Mouse (Mus musculus) liver, adult 2 months (tissue): ENCODE measurements around the gene Kansl1. TPM values are rescaled to one million over a fixed set of nuclear protein-coding genes. Genes with fewer than 3 reads are reported as not detected.

Experiments
- DNase-seq: peaks from one replicate; pipeline ENCODE4 v3.0.0-alpha.2; 2011; ENCODE audit warnings: low read depth, low spot score; ENCODE audit errors: extremely low read depth
- H3K27ac ChIP-seq: fragments of 200-500 bp; replicated peaks from 2 replicates; pipeline ENCODE4 v1.5.1; 2012; ENCODE audit warnings: low read depth, mild to moderate bottlenecking, control low read depth, inconsistent platforms, low read length; ENCODE audit not compliant: insufficient read depth
- H3K27me3 ChIP-seq: fragments of 200-500 bp; 2 replicates; pipeline ENCODE4 v1.6.1; 2012; ENCODE audit warnings: mild to moderate bottlenecking, moderate library complexity, low read length, inconsistent platforms; ENCODE audit not compliant: control insufficient read depth, insufficient read depth
- H3K36me3 ChIP-seq: fragments of 200-500 bp; 2 replicates; pipeline ENCODE4 v1.6.1; 2012; ENCODE audit warnings: low read length, inconsistent platforms; ENCODE audit not compliant: control insufficient read depth, insufficient read depth
- H3K4me1 ChIP-seq: fragments of 200-500 bp; 2 replicates; pipeline ENCODE4 v1.6.1; 2011; ENCODE audit warnings: low read length; ENCODE audit not compliant: control insufficient read depth, insufficient read depth
- H3K4me3 ChIP-seq: fragments of 200-500 bp; 2 replicates; pipeline ENCODE4 v1.5.1; 2011; ENCODE audit warnings: low read depth, mild to moderate bottlenecking, control low read depth, low read length, moderate library complexity; ENCODE audit not compliant: insufficient read depth
- H3K79me2 ChIP-seq: fragments of 200-500 bp; 2 replicates; pipeline ENCODE4 v1.6.1; 2012; ENCODE audit warnings: inconsistent platforms, mild to moderate bottlenecking, low read length, moderate library complexity; ENCODE audit not compliant: control insufficient read depth, insufficient read depth
- H3K9ac ChIP-seq: fragments of 200-500 bp; 2 replicates; pipeline ENCODE4 v1.6.1; 2012; ENCODE audit warnings: low read depth, mild to moderate bottlenecking, control low read depth, inconsistent platforms, low read length
- CTCF ChIP-seq: fragments of 200-500 bp; IDR thresholded peaks from 2 replicates; pipeline ENCODE4 v1.5.1; 2011; ENCODE audit warnings: low read depth, low read length, control low read depth
- POLR2A ChIP-seq: fragments of 200-500 bp; IDR thresholded peaks from 2 replicates; pipeline ENCODE4 v1.6.1; 2011; ENCODE audit warnings: low read length, control low read depth; ENCODE audit not compliant: insufficient read depth; ENCODE audit errors: extremely low read depth
- WGBS: fragments of 180-500 bp; shearing (Covaris S2); methylation state at CpG from one replicate; pipeline ENCODE4 v1.1.7; 2018; 5-methylcytosine and 5-hydroxymethylcytosine counted together
- polyA plus RNA-seq: library from polyadenylated mRNA; depleted of rRNA; stranded (reverse); fragments of >200 nt; gene quantifications from 2 replicates; pipeline ENCODE4 v1.2.3, GENCODE M21; 2012
- total RNA-seq: library from RNA; depleted of rRNA; stranded (reverse); fragments of >200 nt; gene quantifications from 2 replicates; pipeline ENCODE4 v1.2.3, GENCODE M21; 2014

The Kansl1 gene
- total and polyA plus RNA-seq, 2 experiments: 13.7 to 36.2 TPM

- H3K27ac ChIP-seq: peak overlapping the region; percentile 44
- WGBS: 23% methylated on average over 1 of the region's 1 CpGs
- H3K4me1 ChIP-seq: peaks cover 22% of the 10 kb centered on the region
- H3K36me3 ChIP-seq: peaks cover 4% of the 10 kb centered on the region
- no peaks in the 10 kb centered on the region for H3K27me3 ChIP-seq
- no peak overlapping the region for H3K4me3 ChIP-seq
- DNase-seq: peak; percentile 54
- TF ChIP-seq POLR2A: no peak
- no peak for TF ChIP-seq CTCF
- peaks cover 23% of the 10 kb centered on the region for H3K79me2 ChIP-seq
- H3K9ac ChIP-seq: no peak overlapping the region
Measured at GRCm38 (mm10) chr11:104392153-104392552, 76.5 kb downstream of the Kansl1 start.

- Histone ChIP-seq H3K4me3 (no peak overlapping the region), H3K9ac (no peak overlapping the region), H3K36me3 (peaks cover 2% of the 10 kb centered on the region; the same call in 1 of the 2 replicates), H3K27me3 (no peaks in the 10 kb centered on the region), H3K79me2 (peaks cover 19% of the 10 kb centered on the region), H3K27ac (no peak overlapping the region), H3K4me1 (peaks cover 11% of the 10 kb centered on the region)
- WGBS: 94% methylated on average over 1 of the region's 1 CpGs
- TF ChIP-seq POLR2A: no peak
- DNase-seq: no peak
Measured at GRCm38 (mm10) chr11:104387284-104387683, 81.4 kb downstream of the Kansl1 start.

- TF ChIP-seq POLR2A: no peak
- no peak for TF ChIP-seq CTCF
- DNase-seq: no peak
- Histone ChIP-seq H3K27ac (no peak overlapping the region), H3K9ac (no peak overlapping the region), H3K4me1 (peaks cover 8% of the 10 kb centered on the region), H3K27me3 (no peaks in the 10 kb centered on the region), H3K79me2 (peaks cover 18% of the 10 kb centered on the region), H3K4me3 (no peak overlapping the region), H3K36me3 (peaks cover 2% of the 10 kb centered on the region; the same call in 1 of the 2 replicates)
- WGBS: 100% methylated on average over 1 of the region's 1 CpGs
Measured at GRCm38 (mm10) chr11:104386595-104386994, 82.1 kb downstream of the Kansl1 start.

GRCm38 (mm10) chr11:104383167-104383810, 85.4 kb downstream of the Kansl1 start:
- no peaks in the 10 kb centered on the region; the same call in 1 of the 2 replicates for H3K36me3 ChIP-seq
- TF ChIP-seq CTCF (no peak), POLR2A (no peak)

GRCm38 (mm10) chr11:104381887-104382286, 86.8 kb downstream of the Kansl1 start:
- peaks cover 4% of the 10 kb centered on the region for H3K36me3 ChIP-seq
- peaks cover 8% of the 10 kb centered on the region; the same call in 1 of the 2 replicates for H3K79me2 ChIP-seq
- H3K4me3 ChIP-seq: no peak overlapping the region
- H3K27ac ChIP-seq: no peak overlapping the region
- H3K9ac ChIP-seq: no peak overlapping the region
- WGBS: 78% methylated on average over 4 of the region's 4 CpGs
- H3K4me1 ChIP-seq: peaks cover 3% of the 10 kb centered on the region; the same call in 1 of the 2 replicates
- TF ChIP-seq CTCF (no peak), POLR2A (no peak)
- no peaks in the 10 kb centered on the region for H3K27me3 ChIP-seq
- DNase-seq: no peak

More at GRCm38 (mm10) chr11:104383167-104383810, 85.4 kb downstream of the Kansl1 start:
- H3K4me3 ChIP-seq: no peak overlapping the region
- H3K4me1 ChIP-seq: peaks cover 3% of the 10 kb centered on the region; the same call in 1 of the 2 replicates
- DNase-seq: peak; percentile 70
- peaks cover 8% of the 10 kb centered on the region; the same call in 1 of the 2 replicates for H3K79me2 ChIP-seq
- no peak overlapping the region for H3K9ac ChIP-seq
- WGBS: 15% methylated on average over 2 of the region's 2 CpGs
- H3K27ac ChIP-seq: 0 out of 2 replicates have a peak overlapping the region, but pooled peaks have one; percentile 44
- no peaks in the 10 kb centered on the region for H3K27me3 ChIP-seq

DNA sequence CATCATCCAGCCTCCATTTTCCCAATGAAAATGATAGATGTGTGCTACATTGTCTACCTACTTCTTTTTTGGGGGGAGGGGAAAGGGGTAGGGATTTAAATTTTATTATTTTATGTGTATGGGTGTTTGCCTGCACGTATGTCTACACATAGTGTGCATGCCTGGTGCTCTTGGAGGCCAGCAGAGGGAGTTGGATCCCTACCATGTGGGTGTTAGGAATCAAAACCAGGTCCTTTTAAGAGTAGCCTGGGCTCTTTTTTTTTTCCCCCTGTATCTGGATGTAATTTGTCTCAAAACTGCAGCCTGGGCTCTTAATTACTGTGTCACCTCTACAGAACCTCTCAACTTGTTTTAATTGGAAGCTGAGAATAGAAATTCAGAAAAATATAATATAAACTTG, 89.0 kb downstream of the Kansl1 start:
- peaks cover 10% of the 10 kb centered on the region for H3K36me3 ChIP-seq
- H3K27ac ChIP-seq: no peak overlapping the region
- no peaks in the 10 kb centered on the region for H3K27me3 ChIP-seq
- WGBS: 48% methylated on average over 1 of the region's 1 CpGs
- no peak overlapping the region for H3K4me3 ChIP-seq
- H3K4me1 ChIP-seq: peaks cover 3% of the 10 kb centered on the region; the same call in 1 of the 2 replicates
- TF ChIP-seq POLR2A (no peak), CTCF (peak; percentile 59; the same call in 1 of the 2 replicates)
- peaks cover 11% of the 10 kb centered on the region; the same call in 1 of the 2 replicates for H3K79me2 ChIP-seq
- DNase-seq: peak; percentile 58
- no peak overlapping the region for H3K9ac ChIP-seq
